Mouse (Mus musculus) cortical plate, adult 2 months (tissue): Measurements from ENCODE around the gene Slc6a18. TPM values are rescaled to one million over a fixed set of nuclear protein-coding genes. Genes with fewer than 3 reads are reported as not detected.

Source experiments
- H3K27ac ChIP-seq: fragments of 200-500 bp; 2 replicates; pipeline ENCODE4 v1.5.1; 2012; ENCODE audit warnings: low read length, control low read depth, inconsistent platforms; ENCODE audit not compliant: insufficient read depth
- H3K4me1 ChIP-seq: fragments of 200-500 bp; 2 replicates; pipeline ENCODE4 v1.6.1; 2011; ENCODE audit warnings: low read length; ENCODE audit not compliant: control insufficient read depth, insufficient read depth
- H3K4me3 ChIP-seq: fragments of 200-500 bp; 2 replicates; pipeline ENCODE4 v1.5.1; 2011; ENCODE audit warnings: mild to moderate bottlenecking, low read length, control low read depth; ENCODE audit not compliant: insufficient read depth
- CTCF ChIP-seq: fragments of 200-500 bp; IDR thresholded peaks from 2 replicates; pipeline ENCODE4 v1.5.1; 2011; ENCODE audit warnings: mild to moderate bottlenecking, control low read depth, low read length; ENCODE audit not compliant: insufficient read depth; ENCODE audit errors: extremely low read depth
- POLR2A ChIP-seq: fragments of 200-500 bp; IDR thresholded peaks from 2 replicates; pipeline ENCODE4 v1.6.1; 2011; ENCODE audit warnings: mild to moderate bottlenecking, low read length, control low read depth; ENCODE audit not compliant: insufficient read depth; ENCODE audit errors: extremely low read depth
- polyA plus RNA-seq: library from polyadenylated mRNA; depleted of rRNA; stranded (reverse); fragments of >200 nt; gene quantifications from 2 replicates; pipeline ENCODE4 v1.2.3, GENCODE M21; 2012; rRNA removed

The Slc6a18 gene
- polyA plus RNA-seq, 1 experiment: 0.02 TPM

GRCm38 (mm10) chr13:73626410-73626744 is 51.4 kb downstream of the Slc6a18 start:
- TF ChIP-seq POLR2A (no peak), CTCF (no peak)
- Histone ChIP-seq H3K4me1 (no peaks in the 10 kb centered on the region), H3K27ac (no peak overlapping the region), H3K4me3 (peak overlapping the region; percentile 39; the same call in 1 of the 2 replicates)

GRCm38 (mm10) chr13:73620637-73621036 is 57.2 kb downstream of the Slc6a18 start:
- Histone ChIP-seq H3K4me1 (no peaks in the 10 kb centered on the region), H3K4me3 (no peak overlapping the region), H3K27ac (no peak overlapping the region)
- TF ChIP-seq POLR2A (no peak), CTCF (peak; percentile 25; the same call in 1 of the 2 replicates)

DNA sequence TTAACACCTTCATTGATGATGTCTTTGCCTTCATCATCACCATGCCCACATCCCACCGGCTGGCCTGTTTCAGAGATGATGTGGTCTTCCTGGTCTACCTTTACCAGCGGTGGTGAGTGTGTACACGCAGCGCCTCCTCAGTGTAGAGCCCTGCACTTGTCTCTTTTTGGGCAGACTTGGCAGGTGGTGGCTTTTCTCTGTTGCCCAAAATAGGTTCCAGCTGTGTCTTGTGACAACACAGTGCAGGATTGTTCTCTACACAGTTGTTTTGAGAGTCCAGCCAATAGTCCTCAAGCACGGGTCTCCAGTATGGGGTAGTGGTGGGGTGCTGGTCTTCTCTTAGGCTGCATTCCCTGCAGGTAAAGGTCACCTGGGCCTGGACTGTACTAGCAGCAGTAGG is 59.4 kb downstream of the Slc6a18 start:
- Histone ChIP-seq H3K4me3 (no peak overlapping the region), H3K27ac (no peak overlapping the region), H3K4me1 (no peaks in the 10 kb centered on the region)
- TF ChIP-seq POLR2A (no peak), CTCF (no peak)

Other genes starting within 250 kb of the Slc6a18 start
- 39.6 and 48.5 TPM in 2 replicates for gene Lpcat1, start 210.8 kb downstream of the Slc6a18 start, polyA plus RNA-seq
- 0.04 and 0.08 TPM in 2 replicates for gene Slc6a3, start 141.3 kb downstream of the Slc6a18 start, polyA plus RNA-seq
- gene Clptm1l, start 74.0 kb downstream of the Slc6a18 start, polyA plus RNA-seq: 136 and 147 TPM in 2 replicates
- gene Tert, start 51.1 kb downstream of the Slc6a18 start, polyA plus RNA-seq: 3.0 and 3.3 TPM in 2 replicates
- 0.28 and 0.79 TPM in 2 replicates for gene Slc6a19, start 26.8 kb upstream of the Slc6a18 start, polyA plus RNA-seq
- 5.8 and 6.0 TPM in 2 replicates for gene Slc12a7, start 55.1 kb upstream of the Slc6a18 start, polyA plus RNA-seq
- 3.5 and 4.4 TPM in 2 replicates for gene Nkd2, start 169.6 kb upstream of the Slc6a18 start, polyA plus RNA-seq